Mouse (Mus musculus) spleen, postnatal 14 days (tissue): ENCODE data around the gene Cadm2.

ENCODE experiments used
- DNase-seq, 2 experiments: peaks; one replicate each; pipeline ENCODE4 v3.0.0; 2021 to 2022; ENCODE audit warnings: low spot score in 2 of 2

The Cadm2 gene

DNA sequence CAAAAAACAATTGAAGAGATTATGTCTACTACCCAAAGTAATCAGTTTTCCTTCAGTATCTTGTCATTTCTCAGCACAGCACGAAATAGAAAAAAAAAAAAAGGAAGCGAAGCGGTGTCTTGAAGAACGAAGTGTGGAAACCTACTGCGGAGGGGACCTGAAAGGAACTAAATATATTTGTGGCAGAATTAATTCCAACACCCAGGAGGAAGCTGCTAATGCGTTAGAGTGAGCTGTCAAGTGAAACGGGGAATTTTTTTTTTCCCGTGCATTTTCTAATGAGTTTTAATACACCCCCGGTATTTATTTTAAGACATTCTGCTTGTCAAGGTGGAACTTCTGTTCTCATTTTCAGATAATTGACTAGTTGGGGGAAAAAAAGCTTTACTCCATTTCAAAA is 111.6 kb downstream of the Cadm2 start:
- DNase-seq: no peak

DNA sequence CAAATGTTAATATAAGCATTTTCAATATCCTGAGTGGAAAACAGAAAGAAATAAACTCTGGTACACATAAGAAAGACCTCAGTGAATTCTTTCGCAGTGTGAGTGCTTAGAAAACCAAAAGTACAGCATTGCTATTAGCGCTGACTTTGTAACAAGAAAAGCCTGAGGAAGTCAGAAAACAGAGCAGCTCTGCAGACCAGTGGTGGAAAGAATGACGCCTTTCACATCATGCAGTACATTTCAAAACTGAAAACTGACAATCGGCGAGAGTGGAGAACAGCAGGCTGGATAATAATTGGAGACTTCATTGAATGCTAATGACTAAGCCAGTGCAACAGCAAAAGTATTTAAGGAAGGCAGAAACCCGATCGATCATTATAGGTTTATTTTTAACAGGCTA is 138.2 kb downstream of the Cadm2 start:
- DNase-seq: no peak

GRCm38 (mm10) chr16:67467041-67467440 is 153.7 kb downstream of the Cadm2 start:
- DNase-seq: no peak

DNA sequence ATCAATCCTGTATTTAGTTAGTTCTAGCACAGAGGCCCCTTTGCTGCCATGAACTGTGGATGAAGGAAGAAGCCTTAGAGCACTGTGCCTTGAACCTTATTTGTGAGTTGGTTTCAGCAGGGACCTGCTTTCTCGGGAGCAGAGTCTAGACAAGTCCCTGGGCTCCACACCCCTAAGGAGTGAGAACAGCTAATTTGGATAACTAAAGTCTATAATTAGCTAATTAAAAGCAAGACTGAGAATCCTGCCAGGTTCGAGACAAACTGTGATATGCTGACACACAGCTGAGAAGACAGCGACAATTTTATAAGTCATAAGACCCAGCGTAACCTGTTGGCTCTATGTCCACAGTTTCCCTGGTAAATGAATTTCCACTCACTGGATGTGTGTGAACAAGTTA is 184.4 kb downstream of the Cadm2 start:
- DNase-seq: no peak

DNA sequence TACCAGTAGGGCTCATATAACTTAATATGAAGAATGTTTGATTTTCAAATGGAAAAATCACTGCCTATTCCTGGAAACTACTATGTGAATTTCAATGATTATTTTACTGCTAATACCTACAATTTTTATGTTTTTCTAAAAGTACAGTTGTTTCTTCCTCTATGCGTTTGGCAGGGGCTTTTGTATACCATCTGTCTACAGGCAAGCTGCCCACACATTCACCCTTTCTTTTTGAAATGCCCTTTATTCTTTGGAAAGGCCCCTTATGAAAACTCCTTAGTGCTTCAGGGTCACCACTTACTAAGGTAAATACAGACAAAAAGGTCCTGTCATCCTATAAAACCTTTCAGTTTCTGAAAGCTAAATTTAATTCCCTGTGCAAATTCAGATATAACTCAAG is 195.3 kb downstream of the Cadm2 start:
- no peak for DNase-seq

DNA sequence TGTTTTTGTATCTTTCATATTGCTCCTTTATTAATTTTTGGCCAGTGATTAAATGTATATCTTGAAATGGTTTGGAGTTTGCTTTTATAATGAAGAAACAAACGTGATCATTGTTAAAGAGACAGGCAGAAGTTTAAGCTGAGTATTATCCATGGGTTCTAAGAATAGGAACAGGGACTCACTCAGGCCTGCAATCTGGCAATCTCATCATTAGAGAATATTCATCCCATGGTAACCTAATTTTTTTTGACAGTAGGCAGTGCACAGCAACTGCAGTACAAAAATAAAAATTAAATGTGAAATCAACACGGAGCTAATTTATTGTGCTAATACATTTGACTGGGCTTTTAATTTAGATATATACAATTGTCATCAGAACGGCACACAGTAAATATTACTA is 209.8 kb downstream of the Cadm2 start:
- DNase-seq: no peak

DNA sequence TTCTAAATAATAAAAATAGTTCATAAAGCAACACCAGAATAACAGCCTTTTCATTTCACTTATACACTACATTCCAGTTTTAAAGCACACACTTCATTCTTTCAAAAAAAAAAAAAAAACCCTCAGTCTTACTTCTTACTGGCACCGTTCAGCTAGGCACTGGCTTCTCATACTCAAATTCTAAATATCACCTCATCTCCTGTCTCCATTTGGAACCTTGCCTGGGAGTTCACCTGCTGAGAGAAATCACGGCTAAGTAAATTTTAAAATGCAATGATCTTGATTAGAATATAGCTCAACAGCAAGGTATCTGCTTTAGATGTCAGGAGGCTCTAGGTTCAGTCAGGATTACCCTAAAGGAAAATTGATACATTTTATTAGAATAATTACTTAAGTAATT is 210.2 kb downstream of the Cadm2 start:
- DNase-seq: no peak

DNA sequence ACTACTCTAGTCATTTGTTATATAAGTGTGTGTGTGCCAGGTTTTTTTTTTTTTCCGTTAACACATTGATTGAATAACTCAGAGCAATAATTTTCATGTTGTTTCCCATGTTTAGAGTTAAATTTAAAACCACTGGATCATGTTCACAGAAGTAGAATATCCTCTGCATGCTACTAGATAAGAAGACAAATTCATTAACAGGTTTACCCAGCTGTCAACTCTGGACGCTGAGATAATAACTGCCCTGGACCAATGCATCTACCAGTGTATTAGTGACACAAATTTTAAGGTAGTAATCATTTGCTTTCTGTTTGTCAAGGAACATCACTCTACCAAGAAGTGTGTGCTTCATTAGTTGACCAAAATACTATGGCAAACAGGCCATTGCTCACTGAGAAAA is 253.0 kb downstream of the Cadm2 start:
- DNase-seq: no peak

- DNase-seq: no peak
Observed at GRCm38 (mm10) chr16:67348011-67348410, 272.7 kb downstream of the Cadm2 start.

DNA sequence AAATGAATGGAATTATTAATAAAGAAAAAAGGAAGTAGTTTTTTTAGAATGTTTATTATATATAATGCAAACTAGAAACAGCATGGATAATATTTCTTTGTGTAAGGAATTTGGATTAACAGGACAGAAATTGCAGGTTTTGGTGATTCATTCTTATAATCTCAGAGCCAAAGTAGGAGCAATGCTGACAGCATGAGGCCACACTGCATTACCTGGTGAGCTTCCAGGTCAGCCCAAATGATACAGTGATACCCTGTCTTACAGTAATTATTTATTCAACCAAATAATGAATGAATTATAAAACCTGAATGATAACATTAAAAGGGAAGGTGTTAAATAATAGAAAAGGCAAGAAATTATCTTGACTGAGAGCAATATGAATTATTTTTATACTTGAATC is 273.1 kb downstream of the Cadm2 start:
- no peak for DNase-seq

DNA sequence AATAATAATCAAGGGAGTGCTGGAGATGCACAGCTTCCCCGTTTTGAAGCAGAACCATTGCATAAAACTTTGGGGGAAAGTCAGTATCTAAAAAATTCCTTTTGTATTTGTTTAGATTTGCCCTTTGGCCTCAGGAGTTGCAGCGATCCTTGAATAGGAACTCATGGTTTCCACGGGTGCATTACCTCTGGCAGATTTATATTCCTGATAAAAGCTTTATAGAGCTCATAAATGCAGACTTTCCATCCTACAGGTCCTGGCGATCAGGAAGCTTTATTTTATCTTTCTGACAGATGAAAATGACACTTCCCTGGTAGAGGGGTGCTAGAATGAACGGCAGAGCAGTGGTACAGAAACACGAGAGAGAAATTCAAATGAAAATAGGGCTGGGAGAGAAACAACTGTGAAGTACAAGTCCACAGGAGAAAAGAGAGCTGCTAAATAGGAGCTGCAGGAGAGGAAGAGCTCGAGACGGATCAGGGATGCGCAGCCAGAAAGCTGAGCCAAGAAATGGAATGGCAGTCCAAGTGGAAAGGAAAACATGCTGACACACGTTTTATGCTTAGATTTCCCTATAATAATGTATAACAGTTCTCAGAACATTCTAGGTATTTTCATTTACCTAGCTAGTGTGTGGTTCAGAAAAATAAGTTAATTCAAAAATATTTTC is 274.0 kb downstream of the Cadm2 start:
- no peak for DNase-seq

DNA sequence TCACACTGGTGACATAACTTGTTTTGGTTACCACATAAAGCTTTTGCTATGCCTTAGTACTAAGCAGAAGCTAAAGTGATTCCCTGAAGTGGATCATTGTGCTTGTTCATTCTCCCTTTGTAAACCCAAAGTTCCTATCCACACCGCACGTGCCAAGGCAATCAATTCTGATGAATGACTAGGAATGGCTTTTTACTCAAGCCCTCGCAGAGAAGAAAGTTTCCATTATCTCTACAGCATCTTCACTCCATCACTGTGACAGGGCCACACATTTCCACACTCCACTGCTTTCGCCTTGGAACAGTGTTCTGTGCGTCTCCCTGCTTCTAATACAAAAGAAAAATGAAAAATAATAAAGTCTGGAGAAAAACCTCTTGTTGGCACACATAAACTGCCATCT is 276.5 kb downstream of the Cadm2 start:
- DNase-seq: no peak

- DNase-seq: no peak
Observed at GRCm38 (mm10) chr16:67311033-67311432, 309.7 kb downstream of the Cadm2 start.

DNA sequence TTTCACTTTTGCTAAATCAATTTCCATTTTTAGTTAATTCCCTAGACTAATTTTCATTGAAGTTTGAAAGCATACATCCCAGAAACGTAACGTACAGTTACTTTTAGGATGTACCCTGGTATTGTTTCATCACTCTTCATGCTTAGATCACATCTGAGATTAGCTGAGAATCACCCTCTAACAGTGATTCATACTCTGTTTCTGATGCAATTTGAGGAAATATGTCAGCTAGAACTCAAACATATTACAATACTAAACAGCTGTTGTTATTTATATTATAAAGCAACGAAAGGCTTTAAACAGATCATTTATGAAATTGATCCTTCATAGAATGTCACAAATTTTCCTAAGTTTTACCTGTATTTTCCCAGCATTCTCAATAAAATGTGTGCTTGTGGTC is 336.0 kb downstream of the Cadm2 start:
- DNase-seq: no peak

DNA sequence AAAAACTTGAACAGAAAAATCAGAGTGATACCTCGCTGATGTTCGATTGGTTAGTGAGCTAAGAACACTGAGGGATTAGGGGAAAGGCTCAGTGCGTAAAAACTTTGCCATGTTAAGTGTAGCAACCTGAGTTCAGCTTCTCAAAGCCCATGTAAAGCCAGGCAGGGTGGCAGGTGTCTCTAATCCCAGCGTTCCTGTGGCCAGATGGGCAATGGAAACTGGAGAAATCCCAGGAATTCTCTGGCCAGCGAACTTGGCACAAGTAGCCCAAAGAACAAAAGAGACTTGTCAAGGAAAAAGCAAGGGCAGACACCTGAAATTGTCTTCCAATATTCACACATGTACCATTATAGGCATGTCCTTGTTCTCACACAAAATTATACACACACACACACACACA is 377.1 kb downstream of the Cadm2 start:
- no peak for DNase-seq

DNA sequence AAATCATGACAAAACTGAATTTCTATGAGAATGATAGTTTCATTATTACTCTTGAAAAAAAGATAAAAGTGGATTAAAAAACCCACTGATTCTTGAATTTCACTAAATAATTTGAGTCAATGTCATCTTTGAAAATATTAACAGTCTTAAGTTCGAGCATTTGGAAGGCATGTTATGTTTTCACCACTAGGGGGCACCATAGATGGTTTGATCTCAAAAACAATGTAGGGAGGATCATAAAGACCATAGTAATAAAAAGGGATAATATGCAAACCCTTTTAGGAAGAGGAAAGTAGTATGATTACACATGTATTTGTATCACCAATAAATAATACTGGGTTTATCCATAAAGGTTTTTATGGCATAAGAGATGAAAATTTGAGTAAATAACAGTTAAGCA is 385.8 kb downstream of the Cadm2 start:
- DNase-seq: no peak

DNA sequence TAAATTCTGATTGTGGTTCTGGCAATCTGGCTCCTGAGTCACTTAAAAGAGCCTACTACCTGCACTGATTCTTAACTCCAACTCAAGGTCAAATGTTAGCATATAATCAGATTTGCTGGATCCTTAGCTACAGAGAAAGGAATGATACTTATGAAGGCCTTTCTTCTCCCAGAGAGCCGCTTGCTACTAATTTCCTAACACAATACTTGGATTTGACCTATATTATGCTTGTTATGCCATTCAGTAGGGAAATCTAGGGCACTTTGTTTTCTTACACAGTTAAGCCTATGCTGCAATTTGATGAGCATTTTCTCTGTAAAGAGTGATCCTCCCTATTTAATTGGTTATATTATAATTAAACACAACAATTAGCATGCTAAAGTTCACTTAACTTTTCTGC is 394.0 kb downstream of the Cadm2 start:
- DNase-seq: no peak

DNA sequence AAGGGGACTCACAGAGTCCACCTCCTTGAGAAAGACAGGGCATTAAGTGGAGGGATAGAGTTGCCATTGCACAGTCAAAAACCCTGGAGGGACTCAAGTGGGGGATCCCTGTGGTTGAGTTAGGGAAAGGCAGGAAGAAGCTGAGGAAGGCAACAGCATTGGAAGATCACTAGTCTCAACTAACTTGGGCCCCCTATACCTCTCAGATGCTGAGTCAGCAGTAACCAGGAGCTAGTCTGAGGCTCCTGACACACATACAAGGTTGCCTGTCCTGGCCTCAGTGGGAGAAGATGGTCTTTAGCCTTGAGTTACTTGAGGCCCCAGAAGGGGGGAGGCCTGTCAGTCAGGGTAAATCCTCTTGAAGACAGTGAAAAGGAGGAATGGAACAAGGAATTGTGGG is 417.4 kb downstream of the Cadm2 start:
- DNase-seq: no peak

GRCm38 (mm10) chr16:67192852-67193415 is 427.8 kb downstream of the Cadm2 start:
- DNase-seq: no peak

- DNase-seq: no peak
Observed at GRCm38 (mm10) chr16:67192395-67192794, 428.3 kb downstream of the Cadm2 start.

DNA sequence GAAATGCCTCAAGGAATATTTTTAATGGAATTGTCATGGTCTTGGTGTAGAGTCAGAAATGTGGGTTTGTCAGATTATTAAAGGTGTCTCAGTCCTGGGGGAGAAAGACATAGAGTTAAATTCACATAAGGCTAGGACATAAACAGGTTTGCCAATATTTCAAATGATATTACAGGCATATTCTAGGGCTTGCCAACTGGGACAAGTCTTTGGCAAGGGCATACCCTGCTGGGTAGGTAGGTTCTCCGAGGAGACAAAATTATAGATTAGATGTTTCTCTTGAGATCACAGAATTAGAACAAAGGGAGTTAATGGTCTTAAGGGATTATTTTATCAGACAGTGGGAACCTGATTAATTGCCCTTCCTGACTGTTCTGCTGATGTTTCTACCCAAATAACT is 434.4 kb downstream of the Cadm2 start:
- DNase-seq: no peak

DNA sequence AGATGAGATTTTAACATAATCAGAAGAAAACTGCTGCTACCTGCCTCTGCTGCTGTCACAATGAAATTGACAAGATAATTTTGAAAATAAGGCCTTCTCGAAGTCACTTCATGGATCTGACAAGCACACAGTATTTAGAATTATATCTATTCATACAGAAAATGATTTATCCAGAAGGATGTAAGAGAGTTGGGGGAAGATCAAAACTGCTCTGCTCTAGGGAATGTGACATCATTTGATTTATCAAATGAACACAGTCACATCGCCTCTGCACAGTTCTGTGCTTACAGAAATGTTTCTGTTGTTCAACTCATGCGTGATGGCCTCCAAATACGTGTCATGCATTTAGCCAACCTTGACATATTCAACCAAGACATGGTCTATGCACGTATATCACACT is 437.8 kb downstream of the Cadm2 start:
- DNase-seq: no peak

DNA sequence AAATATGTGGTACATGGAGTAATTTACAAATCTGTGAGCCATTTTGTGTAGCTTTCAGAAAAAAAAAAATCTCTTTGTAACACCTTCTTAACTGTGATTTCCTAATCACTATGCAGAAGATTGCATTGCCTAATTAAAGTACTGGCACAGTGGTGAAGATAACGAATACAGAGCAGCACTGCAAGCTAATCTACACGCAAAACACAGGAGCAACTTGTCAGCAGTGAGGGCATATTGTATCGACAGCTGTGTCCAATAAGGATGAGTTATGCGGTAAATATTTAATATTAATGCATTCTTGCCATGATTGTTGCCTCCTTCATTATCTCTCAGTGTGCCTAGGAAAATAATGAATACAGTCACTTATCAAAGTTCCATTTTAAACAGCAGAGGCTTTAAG is 445.3 kb downstream of the Cadm2 start:
- no peak for DNase-seq

DNA sequence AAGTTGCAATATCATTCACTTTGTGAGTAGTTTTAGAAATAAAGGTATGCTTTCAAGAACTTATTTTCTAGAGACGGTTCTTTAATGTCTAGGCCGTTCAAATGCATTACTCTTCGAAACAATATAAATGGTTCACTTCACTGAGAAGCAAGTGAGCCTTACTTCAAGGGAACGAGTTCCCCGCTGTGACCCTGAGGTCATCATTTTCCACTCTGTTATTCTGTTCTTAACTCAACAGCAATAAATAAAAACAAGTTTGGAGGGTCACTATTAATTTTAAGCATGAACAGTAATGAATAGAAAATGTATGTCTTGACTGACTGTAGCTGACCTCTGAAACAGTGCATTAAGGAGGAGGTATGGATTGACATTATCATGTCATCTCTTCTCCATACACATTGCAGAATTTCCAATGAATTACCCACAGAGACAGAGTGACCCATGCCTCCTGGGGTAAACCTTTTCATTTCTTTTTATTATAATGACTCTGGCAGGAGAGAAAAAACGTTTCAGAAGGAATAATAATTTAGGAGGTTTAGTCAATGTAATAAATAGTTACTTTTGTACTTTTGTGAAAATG is 458.4 kb downstream of the Cadm2 start:
- DNase-seq: no peak
